Mouse (Mus musculus): ENCODE measurements around the gene Rac1.

The Rac1 gene

GRCm38 (mm10) chr5:143491736-143492135, 36.1 kb downstream of the Rac1 start:
- DNase-seq (ENCODE audit: low spot score): no peak

GRCm38 (mm10) chr5:143489749-143490342, 38.0 kb downstream of the Rac1 start:
- no peak for DNase-seq (ENCODE audit: low spot score)

GRCm38 (mm10) chr5:143487998-143488397, 39.8 kb downstream of the Rac1 start:
- DNase-seq (ENCODE audit: low spot score): no peak

GRCm38 (mm10) chr5:143487193-143487592, 40.6 kb downstream of the Rac1 start:
- DNase-seq (ENCODE audit: low spot score): no peak

GRCm38 (mm10) chr5:143484955-143485354, 42.9 kb downstream of the Rac1 start:
- no peak for DNase-seq (ENCODE audit: low spot score)

- DNase-seq (ENCODE audit: low spot score): no peak
Observed at GRCm38 (mm10) chr5:143477901-143478300, 49.9 kb downstream of the Rac1 start.

- DNase-seq (ENCODE audit: low spot score): no peak
Observed at GRCm38 (mm10) chr5:143476013-143476412, 51.8 kb downstream of the Rac1 start.

GRCm38 (mm10) chr5:143475153-143475844, 52.5 kb downstream of the Rac1 start:
- peak; percentile 39 for DNase-seq (ENCODE audit: low spot score)

GRCm38 (mm10) chr5:143471953-143472618, 55.8 kb downstream of the Rac1 start:
- peak; percentile 59 for DNase-seq (ENCODE audit: low spot score)

- no peak for DNase-seq (ENCODE audit: low spot score)
Observed at GRCm38 (mm10) chr5:143471165-143471546, 56.7 kb downstream of the Rac1 start.

GRCm38 (mm10) chr5:143470421-143471164, 57.2 kb downstream of the Rac1 start:
- DNase-seq (ENCODE audit: low spot score): no peak

GRCm38 (mm10) chr5:143469628-143470027, 58.2 kb downstream of the Rac1 start:
- DNase-seq (ENCODE audit: low spot score): no peak

GRCm38 (mm10) chr5:143467931-143468330, 59.9 kb downstream of the Rac1 start:
- DNase-seq (ENCODE audit: low spot score): no peak

- DNase-seq (ENCODE audit: low spot score): no peak
Observed at GRCm38 (mm10) chr5:143466891-143467669, 60.8 kb downstream of the Rac1 start.

GRCm38 (mm10) chr5:143465156-143466085, 62.4 kb downstream of the Rac1 start:
- no peak for DNase-seq (ENCODE audit: low spot score)

- no peak for DNase-seq (ENCODE audit: low spot score)
Observed at GRCm38 (mm10) chr5:143464757-143465118, 63.1 kb downstream of the Rac1 start.

- peak; percentile 87 for DNase-seq (ENCODE audit: low spot score)
Observed at GRCm38 (mm10) chr5:143464100-143464756, 63.6 kb downstream of the Rac1 start, which contains the start of gene Daglb. Daglb (plus strand) TSS chr5:143464584.

GRCm38 (mm10) chr5:143463671-143464070, 64.2 kb downstream of the Rac1 start:
- no peak for DNase-seq (ENCODE audit: low spot score)
